Mouse (Mus musculus): Measurements from ENCODE around the gene Pqlc2. TPM values are rescaled to one million over a fixed set of nuclear protein-coding genes. Genes with fewer than 3 reads are reported as not detected.
A peak's percentile ranks its signal among the peaks of the same experiment; 100 is the strongest.

The Pqlc2 gene
- polyA plus RNA-seq (2012; ENCODE audit: insufficient read depth, insufficient read length, missing spikeins) = 4.5 TPM in 2 replicates

DNA sequence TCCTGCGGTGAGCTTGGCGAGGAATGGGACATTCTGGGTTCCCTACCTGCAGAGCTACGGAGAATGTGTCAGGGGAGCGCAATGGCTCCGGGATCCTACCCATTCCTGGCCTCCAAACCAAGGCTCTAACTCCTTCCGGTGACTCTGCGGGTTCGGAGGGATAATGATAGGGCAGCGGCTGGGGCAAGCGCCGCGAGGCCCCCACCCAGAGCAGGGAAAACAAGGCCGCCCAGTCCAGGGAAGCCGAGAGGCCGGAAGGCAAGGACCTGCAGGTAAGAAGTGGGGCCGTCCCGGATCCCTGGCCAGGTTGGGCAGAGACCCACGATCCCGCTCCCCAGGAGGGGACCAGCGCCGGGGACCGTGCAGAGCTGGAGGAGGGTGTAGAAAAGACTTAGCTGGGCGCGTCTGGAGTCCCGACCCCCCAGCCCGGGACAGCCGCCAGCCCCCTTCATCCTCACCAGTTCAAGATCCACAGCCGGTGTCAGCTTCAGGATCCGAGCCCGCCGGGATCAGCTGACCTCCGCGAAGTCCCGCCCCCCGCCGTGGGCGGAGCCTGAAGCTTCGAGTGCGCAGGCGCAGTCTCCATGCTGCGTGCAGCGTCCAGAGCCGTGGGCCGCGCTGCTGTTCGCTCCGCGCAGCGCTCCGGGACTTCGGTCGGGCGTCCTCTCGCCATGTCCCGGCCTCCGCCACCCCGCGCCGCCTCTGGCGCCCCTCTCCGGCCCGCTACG lies at the start of gene Pqlc2, which contains the start of gene Akr7a5:
TSS of gene Pqlc2 (minus strand) at position 538 of the 728 bp plus-strand sequence.
TSS of gene Akr7a5 (plus strand) at position 574 of the 728 bp plus-strand sequence.
- H3K4me1 ChIP-seq (ENCODE audit: control insufficient read depth, insufficient read depth, insufficient read length, low read length) = peaks cover 10% of the 10 kb centered on the region
- 0 out of 2 replicates have a peak within 1 kb of the TSS, but pooled peaks have one; percentile 25 for H3K27ac ChIP-seq (replicated peaks; ENCODE audit: low read depth, low read length)

DNA sequence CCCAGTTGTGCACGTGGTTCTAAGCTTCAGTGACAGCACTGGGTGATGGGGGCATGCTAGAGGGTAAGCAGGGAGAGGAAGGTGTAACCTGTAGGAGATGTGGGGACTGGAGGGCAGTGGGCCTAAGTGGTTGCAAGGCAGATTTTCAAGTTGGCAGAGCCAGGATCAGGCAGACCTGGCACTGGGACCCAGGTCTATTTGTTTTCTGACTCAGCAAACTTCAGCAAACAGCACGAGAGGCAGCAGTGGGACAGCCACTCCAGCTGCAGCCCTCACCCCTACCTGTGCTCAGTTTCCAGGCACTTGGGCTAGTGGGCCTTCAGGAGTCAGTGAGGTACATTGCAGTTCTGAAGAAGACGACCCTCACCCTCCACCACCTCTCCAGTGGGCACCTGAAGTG lies 46.7 kb upstream of the Pqlc2 start:
- peaks cover 2% of the 10 kb centered on the region for H3K4me1 ChIP-seq (ENCODE audit: control insufficient read depth, insufficient read depth, insufficient read length, low read length)
- no peak overlapping the region for H3K27ac ChIP-seq (replicated peaks; ENCODE audit: low read depth, low read length)

More for the DNA sequence above, at the start of gene Pqlc2, which contains the start of gene Akr7a5:
- H3K4me3 ChIP-seq (ENCODE audit: insufficient read depth, low read depth, low read length) = peak within 1 kb of the TSS; percentile 96

DNA sequence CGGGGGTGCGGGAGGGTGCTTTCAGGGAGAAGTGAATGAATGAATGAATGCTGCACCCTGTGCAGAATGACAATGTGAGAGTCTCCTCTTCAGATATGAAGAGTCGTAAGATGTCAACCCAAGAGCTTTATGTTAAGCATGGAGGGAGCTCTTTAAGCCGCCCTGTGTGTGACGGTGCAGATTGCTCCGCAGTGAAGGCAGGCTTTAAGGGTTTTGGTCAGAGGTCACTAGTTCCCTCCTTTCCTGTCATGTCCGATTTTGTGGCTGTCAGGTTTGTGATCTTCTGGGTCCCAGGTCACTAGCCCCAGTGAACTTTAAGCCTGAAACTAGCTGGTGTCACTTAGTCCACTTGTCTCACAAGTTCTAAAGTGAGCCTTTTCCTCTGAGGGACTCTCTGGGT lies 42.3 kb upstream of the Pqlc2 start:
- H3K27ac ChIP-seq (replicated peaks; ENCODE audit: low read depth, low read length) = peak overlapping the region; percentile 69; the same call in 1 of the 2 replicates
- H3K4me1 ChIP-seq (ENCODE audit: control insufficient read depth, insufficient read depth, insufficient read length, low read length) = peaks cover 8% of the 10 kb centered on the region
- peak overlapping the region; percentile 91 for H3K4me3 ChIP-seq (ENCODE audit: insufficient read depth, low read depth, low read length)

More for the DNA sequence above, 46.7 kb upstream of the Pqlc2 start:
- no peak overlapping the region for H3K4me3 ChIP-seq (ENCODE audit: insufficient read depth, low read depth, low read length)

DNA sequence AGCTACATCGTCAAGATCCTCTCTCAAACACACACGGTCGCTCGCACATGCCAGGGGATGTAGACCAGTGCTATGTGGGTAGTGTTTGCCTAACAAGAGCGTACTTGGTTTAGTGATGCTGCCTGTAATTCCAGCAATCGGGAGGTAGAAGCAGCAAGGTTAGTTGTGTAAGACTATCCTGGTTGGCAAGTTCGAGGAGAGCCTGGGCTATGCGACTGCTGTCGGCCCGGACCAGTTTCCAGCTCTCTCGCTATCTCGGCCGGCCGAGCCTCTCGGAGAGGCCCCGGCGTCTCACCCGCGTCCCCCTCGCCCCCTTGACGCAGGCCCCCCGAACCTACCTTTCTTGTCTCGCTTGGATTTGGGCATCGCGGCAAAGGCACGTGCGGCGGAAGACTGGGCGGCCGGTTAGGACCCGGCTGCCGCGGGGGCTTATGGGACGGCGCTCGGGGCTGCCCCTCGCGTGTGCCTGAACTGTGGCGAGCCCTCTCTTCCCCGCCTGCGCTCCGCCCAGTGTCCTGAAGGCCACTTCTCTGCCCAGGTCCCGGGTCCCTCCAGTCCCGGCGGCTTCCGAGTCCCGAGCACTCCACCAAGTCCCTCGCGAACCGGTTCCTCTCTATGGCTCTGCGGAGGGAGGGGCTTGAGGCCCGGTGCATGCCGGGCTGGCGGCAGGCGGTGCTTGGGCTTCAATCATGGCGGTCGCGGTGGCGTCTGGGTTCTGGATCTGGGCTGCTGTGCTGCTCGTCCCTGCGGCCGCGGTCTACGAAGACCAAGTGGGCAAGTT lies 41.6 kb upstream of the Pqlc2 start, which contains the start of the genes Mrto4, Emc1 and Ubr4:
TSS of gene Mrto4 (minus strand) at position 646 of the 781 bp plus-strand sequence.
TSS of gene Emc1 (plus strand) at position 657 of the 781 bp plus-strand sequence.
TSS of gene Ubr4 (plus strand) at position 679 of the 781 bp plus-strand sequence.
- H3K27ac ChIP-seq (replicated peaks; ENCODE audit: low read depth, low read length) = peak within 1 kb of the TSS; percentile 95
- H3K4me3 ChIP-seq (ENCODE audit: insufficient read depth, low read depth, low read length) = peak within 1 kb of the TSS; percentile 91
- H3K4me1 ChIP-seq (ENCODE audit: control insufficient read depth, insufficient read depth, insufficient read length, low read length) = peaks cover 8% of the 10 kb centered on the region

DNA sequence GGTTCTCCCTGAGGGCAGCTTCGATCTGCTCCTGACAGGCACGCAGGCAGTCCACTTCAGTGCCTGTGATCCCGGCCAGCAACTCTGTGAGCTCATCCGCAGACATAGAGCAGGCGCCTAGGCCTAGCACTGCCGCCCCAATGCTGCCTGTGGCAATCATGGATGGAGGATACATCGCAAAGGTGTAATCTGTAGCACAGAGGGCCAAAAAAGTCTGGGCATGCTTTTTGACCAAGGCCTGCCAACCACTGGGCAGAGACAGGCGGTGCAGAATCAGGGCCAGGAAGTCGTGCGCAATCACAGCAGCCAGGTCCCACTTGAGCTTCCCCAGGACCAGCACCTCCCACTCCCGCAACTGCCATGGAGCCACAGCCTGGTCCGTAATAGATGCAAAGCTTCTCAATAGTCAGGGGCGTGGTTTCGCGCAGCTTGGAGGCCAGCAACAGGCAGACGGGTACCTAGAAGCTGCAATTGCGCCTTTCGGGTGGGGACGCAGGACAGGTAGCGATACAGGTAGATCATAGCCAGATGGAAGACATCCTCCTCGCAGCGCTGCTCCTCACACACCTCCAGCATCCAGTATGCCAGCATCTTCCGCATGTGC lies 35.0 kb upstream of the Pqlc2 start:
- no peak overlapping the region for H3K4me3 ChIP-seq (ENCODE audit: insufficient read depth, low read depth, low read length)
- H3K4me1 ChIP-seq (ENCODE audit: control insufficient read depth, insufficient read depth, insufficient read length, low read length) = no peaks in the 10 kb centered on the region
- H3K27ac ChIP-seq (replicated peaks; ENCODE audit: low read depth, low read length) = no peak overlapping the region

DNA sequence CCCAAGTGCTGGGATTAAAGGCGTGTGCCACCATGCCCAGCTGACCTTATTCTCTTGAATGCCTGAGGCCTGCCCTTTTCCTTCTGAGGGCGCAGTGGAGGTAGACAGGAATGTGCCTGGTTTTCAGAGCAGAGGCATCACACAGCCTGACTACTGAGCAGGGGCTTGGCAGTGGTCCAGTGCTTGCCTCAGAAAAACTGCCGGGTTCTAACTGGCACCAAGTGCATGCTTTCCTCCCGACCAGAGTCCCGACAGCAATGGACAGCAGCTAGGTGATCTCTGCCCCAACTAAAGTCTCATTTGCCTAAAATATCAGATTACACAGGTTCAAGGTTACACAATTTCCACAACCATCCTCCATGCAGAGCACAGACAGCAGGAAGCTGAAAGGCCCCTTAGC lies 33.2 kb upstream of the Pqlc2 start:
- no peak overlapping the region for H3K27ac ChIP-seq (replicated peaks; ENCODE audit: low read depth, low read length)
- H3K4me1 ChIP-seq (ENCODE audit: control insufficient read depth, insufficient read depth, insufficient read length, low read length) = no peaks in the 10 kb centered on the region

DNA sequence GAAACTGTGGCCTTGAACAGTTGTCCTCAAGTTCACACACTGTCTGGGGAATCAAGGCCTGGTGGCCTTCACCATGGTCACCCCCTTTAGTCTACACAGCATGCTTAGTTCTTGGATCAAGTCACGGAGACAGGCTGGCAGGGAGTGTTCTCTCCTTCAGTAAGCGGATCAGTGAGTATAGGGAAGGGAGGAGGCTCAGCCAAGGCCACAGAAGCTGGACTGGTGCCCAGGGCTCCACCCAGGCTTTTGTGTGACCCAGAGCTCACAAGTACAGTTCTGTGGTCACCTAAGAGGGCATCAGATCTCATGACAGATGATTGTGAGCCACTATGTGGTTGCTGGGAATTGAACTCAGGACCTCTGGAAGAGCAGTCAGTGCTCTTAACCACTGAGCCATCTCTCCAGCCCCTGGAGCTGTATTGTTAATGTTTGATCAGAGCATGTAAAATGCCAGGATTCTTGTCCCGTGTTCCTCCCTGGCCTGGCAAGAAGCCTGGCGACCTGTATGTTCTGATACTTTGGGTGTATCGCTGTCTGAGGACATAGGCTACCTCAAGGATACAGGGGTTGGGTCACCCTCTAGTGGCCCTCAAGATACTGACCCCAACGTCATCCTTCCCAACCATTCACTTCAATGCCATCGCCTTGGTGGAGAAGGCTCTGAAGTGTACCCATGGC lies 31.2 kb upstream of the Pqlc2 start:
- Histone ChIP-seq H3K4me3 (ENCODE audit: insufficient read depth, low read depth, low read length) (no peak overlapping the region), H3K27ac (replicated peaks; ENCODE audit: low read depth, low read length) (no peak overlapping the region), H3K4me1 (ENCODE audit: control insufficient read depth, insufficient read depth, insufficient read length, low read length) (no peaks in the 10 kb centered on the region; the same call in 1 of the 2 replicates)

More for the DNA sequence above, 33.2 kb upstream of the Pqlc2 start:
- H3K4me3 ChIP-seq (ENCODE audit: insufficient read depth, low read depth, low read length) = no peak overlapping the region

DNA sequence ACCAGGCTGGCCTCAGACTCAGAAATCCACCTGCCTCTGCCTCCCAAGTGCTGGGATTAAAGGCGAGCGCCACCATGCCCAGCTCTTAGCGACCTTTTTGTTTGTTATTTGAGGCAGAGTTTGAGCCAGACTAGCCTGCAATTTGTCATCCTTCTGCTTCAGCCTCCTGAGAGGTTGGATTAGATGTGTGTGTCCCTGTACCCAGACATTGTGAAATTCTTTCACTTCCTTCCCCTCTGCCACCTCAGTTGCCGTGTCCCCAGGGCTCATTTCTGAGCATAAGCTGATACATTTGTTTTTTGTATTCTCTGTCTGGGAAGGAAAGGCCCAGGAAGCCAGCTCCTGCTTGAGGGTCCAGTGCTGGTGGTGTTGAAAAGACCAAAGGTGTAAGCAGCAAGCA lies 30.3 kb upstream of the Pqlc2 start:
- H3K27ac ChIP-seq (replicated peaks; ENCODE audit: low read depth, low read length) = no peak overlapping the region
- no peaks in the 10 kb centered on the region; the same call in 1 of the 2 replicates for H3K4me1 ChIP-seq (ENCODE audit: control insufficient read depth, insufficient read depth, insufficient read length, low read length)
- H3K4me3 ChIP-seq (ENCODE audit: insufficient read depth, low read depth, low read length) = no peak overlapping the region

DNA sequence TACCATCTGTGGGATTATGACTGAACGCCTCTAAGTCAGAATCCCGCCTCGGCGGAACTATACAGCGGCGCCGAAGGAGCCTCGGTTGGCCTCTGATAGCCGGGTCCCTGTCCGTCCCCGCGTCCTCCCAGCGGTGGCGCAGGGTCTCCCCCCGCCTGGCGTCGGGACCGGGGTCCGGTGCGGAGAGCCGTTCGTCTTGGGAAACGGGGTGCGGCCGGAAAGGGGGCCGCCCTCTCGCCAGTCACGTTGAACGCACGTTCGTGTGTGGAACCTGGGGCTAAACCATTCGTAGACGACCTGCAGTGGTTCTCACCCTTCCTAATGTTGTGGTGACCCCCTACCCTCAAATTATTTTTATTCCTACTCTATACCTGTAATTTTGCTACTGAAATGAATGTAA lies 27.6 kb upstream of the Pqlc2 start:
- Histone ChIP-seq H3K4me1 (ENCODE audit: control insufficient read depth, insufficient read depth, insufficient read length, low read length) (no peaks in the 10 kb centered on the region; the same call in 1 of the 2 replicates), H3K4me3 (ENCODE audit: insufficient read depth, low read depth, low read length) (no peak overlapping the region), H3K27ac (replicated peaks; ENCODE audit: low read depth, low read length) (no peak overlapping the region)

DNA sequence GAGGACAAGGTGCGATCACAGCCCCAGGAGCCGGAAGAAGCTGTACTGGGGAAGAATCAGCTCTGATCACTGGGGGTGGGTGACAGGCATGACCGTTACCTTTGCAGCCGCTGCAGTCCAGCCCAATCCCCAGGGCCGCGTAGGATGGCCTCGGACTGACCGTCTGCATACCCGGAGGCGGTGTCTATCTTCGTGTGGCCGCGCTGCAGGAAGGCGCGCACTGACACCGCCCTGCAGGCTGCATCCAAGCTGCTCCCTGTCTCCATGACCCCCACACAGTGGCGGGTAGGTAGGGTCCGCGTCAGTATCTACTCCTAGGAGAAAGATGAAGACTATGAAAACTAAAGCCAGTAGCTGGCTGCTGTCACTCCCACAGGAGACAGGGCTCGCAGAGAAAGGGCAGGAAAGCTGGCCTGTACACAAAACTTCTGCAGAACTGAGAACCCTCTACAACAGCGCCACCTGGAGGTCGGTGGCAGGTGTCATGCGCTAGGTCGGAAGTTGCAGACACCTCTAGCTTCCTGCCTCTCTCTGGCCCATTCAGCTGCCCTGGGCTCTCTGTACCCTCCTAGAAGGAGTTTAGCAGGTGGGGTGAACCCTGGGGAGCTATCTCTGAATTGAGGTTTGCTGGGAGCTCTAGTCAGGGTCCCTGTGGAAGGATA lies 26.4 kb upstream of the Pqlc2 start:
- H3K4me1 ChIP-seq (ENCODE audit: control insufficient read depth, insufficient read depth, insufficient read length, low read length) = no peaks in the 10 kb centered on the region; the same call in 1 of the 2 replicates
- peak overlapping the region; percentile 26; the same call in 1 of the 2 replicates for H3K4me3 ChIP-seq (ENCODE audit: insufficient read depth, low read depth, low read length)
- H3K27ac ChIP-seq (replicated peaks; ENCODE audit: low read depth, low read length) = no peak overlapping the region

DNA sequence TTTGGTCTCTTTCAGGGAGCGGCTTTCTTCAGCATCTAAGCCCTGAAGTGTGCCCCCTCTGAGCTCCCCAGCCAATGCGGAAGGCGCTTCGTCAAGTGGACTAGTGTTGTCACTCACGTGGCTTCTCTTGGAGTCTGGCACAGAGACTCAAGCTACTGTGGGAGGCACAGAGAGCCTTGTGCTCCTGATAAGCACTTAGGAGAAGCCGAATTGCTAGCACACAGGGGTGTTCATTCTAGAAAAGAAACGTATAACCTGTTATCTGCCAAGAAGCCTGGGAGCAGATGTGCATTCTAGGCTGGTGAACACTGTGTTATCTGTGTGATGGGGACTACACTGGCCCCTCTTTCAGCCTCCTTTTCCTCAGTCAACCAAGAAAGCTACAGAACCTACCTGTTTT lies 25.0 kb upstream of the Pqlc2 start:
- H3K27ac ChIP-seq (replicated peaks; ENCODE audit: low read depth, low read length) = no peak overlapping the region
- H3K4me3 ChIP-seq (ENCODE audit: insufficient read depth, low read depth, low read length) = no peak overlapping the region
- no peaks in the 10 kb centered on the region; the same call in 1 of the 2 replicates for H3K4me1 ChIP-seq (ENCODE audit: control insufficient read depth, insufficient read depth, insufficient read length, low read length)

DNA sequence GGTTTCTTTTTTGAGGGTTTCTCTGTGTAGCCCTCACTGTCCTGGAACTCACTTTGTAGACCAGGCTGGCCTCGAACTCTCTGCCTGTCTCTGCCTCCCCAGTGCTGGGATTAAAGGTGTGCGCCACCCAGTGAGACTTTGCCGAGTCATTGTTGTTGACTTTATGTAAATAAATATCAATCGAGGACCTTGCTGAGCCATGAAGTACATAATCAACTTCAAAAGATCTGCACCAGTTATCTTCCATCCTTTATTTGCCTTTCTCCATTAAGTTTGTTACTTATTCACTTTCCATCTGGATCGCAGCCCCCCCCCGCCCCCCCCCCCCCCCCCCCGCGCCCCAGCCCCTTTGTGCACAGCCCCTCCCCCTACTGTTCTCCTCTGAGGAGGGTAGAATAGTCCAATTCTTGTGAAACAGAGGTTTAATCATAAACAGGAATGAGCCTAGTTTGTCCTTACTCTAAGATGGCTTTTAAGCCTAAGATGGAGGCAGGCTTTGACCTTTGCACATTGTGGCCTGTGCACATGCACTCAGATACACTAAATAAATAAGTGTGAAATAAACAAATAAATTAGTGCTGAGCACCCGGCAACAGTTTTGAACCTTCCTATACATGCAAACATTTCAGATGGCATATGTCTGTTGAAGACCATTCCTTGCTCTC lies 24.3 kb upstream of the Pqlc2 start:
- Histone ChIP-seq H3K27ac (replicated peaks; ENCODE audit: low read depth, low read length) (no peak overlapping the region), H3K4me1 (ENCODE audit: control insufficient read depth, insufficient read depth, insufficient read length, low read length) (no peaks in the 10 kb centered on the region; the same call in 1 of the 2 replicates), H3K4me3 (ENCODE audit: insufficient read depth, low read depth, low read length) (no peak overlapping the region)

DNA sequence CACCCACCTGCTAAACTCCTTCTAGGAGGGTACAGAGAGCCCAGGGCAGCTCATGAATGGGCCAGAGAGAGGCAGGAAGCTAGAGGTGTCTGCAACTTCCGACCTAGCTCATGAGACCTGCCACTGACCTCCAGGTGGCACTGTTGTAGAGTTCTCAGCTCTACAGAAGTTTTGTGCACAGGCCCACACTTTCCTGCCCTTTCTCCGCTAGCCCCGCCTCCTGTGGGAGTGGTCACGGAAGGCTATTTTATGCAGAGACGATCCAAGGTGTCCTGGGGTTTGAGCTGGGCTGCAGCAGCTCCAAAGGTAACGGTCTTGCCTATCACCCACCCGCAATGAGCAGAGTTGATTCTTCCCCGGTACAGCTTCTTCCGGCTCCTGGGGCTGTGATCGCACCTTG lies 20.1 kb upstream of the Pqlc2 start:
- Histone ChIP-seq H3K27ac (replicated peaks; ENCODE audit: low read depth, low read length) (no peak overlapping the region), H3K4me1 (ENCODE audit: control insufficient read depth, insufficient read depth, insufficient read length, low read length) (no peaks in the 10 kb centered on the region), H3K4me3 (ENCODE audit: insufficient read depth, low read depth, low read length) (peak overlapping the region; percentile 50)

Measured in brown adipose tissue, adult 24 weeks (tissue).